Mouse (Mus musculus): ENCODE data around the gene Scn1b. TPM values are rescaled to one million over a fixed set of nuclear protein-coding genes. Genes with fewer than 3 reads are reported as not detected.

Scn1b gene
- total and polyA plus RNA-seq, 3 experiments, result 0.30 TPM; not detected in 2

GRCm38 (mm10) chr7:31097583-31098248, 29.1 kb downstream of the Scn1b start:
- peak; percentile 93 for DNase-seq (ENCODE audit: extremely low read depth)
- dilution Hi-C loops (cut with MboI; ENCODE audit: extremely low pct_ligation_motif_present, extremely low pct_unique_long_range_greater_than_20kb, low sequenced_read_pairs), result no loop called here
- in situ Hi-C loops (cut with MboI; ENCODE audit: low pct_ligation_motif_present, low pct_unique_long_range_greater_than_20kb, low sequenced_read_pairs), result loop anchor here (5.0 kb wide), 2 partner anchors 35 to 80 kb away; no protein-coding TSS in a partner anchor

GRCm38 (mm10) chr7:31096892-31097564, 29.8 kb downstream of the Scn1b start:
- in situ Hi-C loops (cut with MboI; ENCODE audit: low pct_ligation_motif_present, low pct_unique_long_range_greater_than_20kb, low sequenced_read_pairs) (loop anchor here (5.0 kb wide), 2 partner anchors 35 to 80 kb away; no protein-coding TSS in a partner anchor), dilution Hi-C loops (cut with MboI; ENCODE audit: extremely low pct_ligation_motif_present, extremely low pct_unique_long_range_greater_than_20kb, low sequenced_read_pairs) (no loop called here)
- H3K27me3 ChIP-seq (replicated peaks), result peaks cover 24% of the 10 kb centered on the region
- H3K4me2 ChIP-seq (ENCODE audit: insufficient read depth, low read depth, poor library complexity, severe bottlenecking), result no peak overlapping the region
- no peak overlapping the region for H3K4me3 ChIP-seq (replicated peaks in 1 of 3; ENCODE audit: low read depth in 2 of 3, low read length in 2 of 3, poor library complexity in 1 of 3)
- TF ChIP-seq SIN3A (IDR thresholded peaks at IDR 0.05; ENCODE audit: low read length) (no peak), USF1 (IDR thresholded peaks at IDR 0.05; ENCODE audit: low read depth, low read length) (no peak)
- no peak overlapping the region for H3K27ac ChIP-seq (ENCODE audit: insufficient read depth, low read depth)
- DNase-seq (ENCODE audit: extremely low read depth), result no peak
- H3K9me3 ChIP-seq (replicated peaks; ENCODE audit: low read length), result peaks cover 3% of the 10 kb centered on the region
- H3K79me2 ChIP-seq (replicated peaks; ENCODE audit: control insufficient read depth, extremely low read depth, insufficient read depth, poor library complexity, severe bottlenecking), result no peaks in the 10 kb centered on the region
- peaks cover 0 to 32% of the 10 kb centered on the region in 2 experiments for H3K36me3 ChIP-seq (replicated peaks in 1 of 2; ENCODE audit: control insufficient read depth in 1 of 2, insufficient read depth in 1 of 2, low read length in 1 of 2)
- H3K9ac ChIP-seq (ENCODE audit: insufficient read depth, low read depth), result no peak overlapping the region
- peaks cover 6 to 16% of the 10 kb centered on the region in 2 experiments for H3K4me1 ChIP-seq (ENCODE audit: control insufficient read depth in 1 of 2, insufficient read depth in 2 of 2)

More at GRCm38 (mm10) chr7:31097583-31098248, 29.1 kb downstream of the Scn1b start:
- H3K9me3 ChIP-seq (replicated peaks; ENCODE audit: low read length), result peaks cover 3% of the 10 kb centered on the region
- H3K4me2 ChIP-seq (ENCODE audit: insufficient read depth, low read depth, poor library complexity, severe bottlenecking), result peak overlapping the region; percentile 16; the same call in 1 of the 2 replicates
- H3K27ac ChIP-seq (ENCODE audit: insufficient read depth, low read depth), result no peak overlapping the region
- H3K27me3 ChIP-seq (replicated peaks), result peaks cover 18% of the 10 kb centered on the region
- H3K4me3 ChIP-seq (replicated peaks in 1 of 3; ENCODE audit: low read depth in 2 of 3, low read length in 2 of 3, poor library complexity in 1 of 3), result no peak overlapping the region
- H3K9ac ChIP-seq (ENCODE audit: insufficient read depth, low read depth), result no peak overlapping the region
- no peaks in the 10 kb centered on the region for H3K79me2 ChIP-seq (replicated peaks; ENCODE audit: control insufficient read depth, extremely low read depth, insufficient read depth, poor library complexity, severe bottlenecking)
- peaks cover 0 to 39% of the 10 kb centered on the region in 2 experiments for H3K36me3 ChIP-seq (replicated peaks in 1 of 2; ENCODE audit: control insufficient read depth in 1 of 2, insufficient read depth in 1 of 2, low read length in 1 of 2)
- H3K4me1 ChIP-seq (ENCODE audit: control insufficient read depth in 1 of 2, insufficient read depth in 2 of 2), result peaks cover 6 to 16% of the 10 kb centered on the region in 2 experiments
- TF ChIP-seq UBTF (IDR thresholded peaks at IDR 0.05; ENCODE audit: low read depth, low read length) (no peak), CTCF (conservative IDR thresholded peaks at IDR 0.05 in 1 of 2, IDR thresholded peaks at IDR 0.05 in 1 of 2; ENCODE audit: low read depth in 2 of 2, low read length in 2 of 2) (peak; percentile 64 to 94; a peak in 3 of 4 replicates), IRF4 (IDR thresholded peaks at IDR 0.05; ENCODE audit: low read depth, low read length) (peak; percentile 37; the same call in 1 of the 2 replicates), ZC3H11A (IDR thresholded peaks at IDR 0.05; ENCODE audit: low read depth, low read length) (peak; percentile 26; the same call in 1 of the 2 replicates), ETS1 (conservative IDR thresholded peaks at IDR 0.05; ENCODE audit: low read depth, low read length) (no peak), NELFE (IDR thresholded peaks at IDR 0.05; ENCODE audit: low read depth, low read length) (0 out of 2 replicates have a peak, but pooled peaks have one; percentile 4), SMC3 (IDR thresholded peaks at IDR 0.05; ENCODE audit: low read depth, low read length) (peak; percentile 81), TBP (conservative IDR thresholded peaks at IDR 0.05; ENCODE audit: low read depth, low read length) (no peak), RAD21 (IDR thresholded peaks at IDR 0.05; ENCODE audit: low read depth, low read length) (peak; percentile 82), MEF2A (IDR thresholded peaks at IDR 0.05; ENCODE audit: borderline replicate concordance, low read depth, low read length) (0 out of 2 replicates have a peak, but pooled peaks have one; percentile 24), GABPA (IDR thresholded peaks at IDR 0.05; ENCODE audit: insufficient replicate concordance, low read depth, low read length) (no peak)
